Mouse (Mus musculus) neural tube, embryonic 14.5 days (tissue): Measurements from ENCODE around the gene Gtf3c4. TPM values are rescaled to one million over a fixed set of nuclear protein-coding genes. Genes with fewer than 3 reads are reported as not detected.

Experiments used
- ATAC-seq: fragments of 200-750 bp; cut with Nextera tagmentation; 2 replicates; pipeline ENCODE4 v1.8.0; 2017; ENCODE audit warnings: low read depth, mild to moderate bottlenecking, moderate TSS enrichment, moderate library complexity
- H3K27ac ChIP-seq: fragments of 300-500 bp; sonication (generic); 2 replicates; pipeline ENCODE4 v1.5.1; 2014; ENCODE audit warnings: low read depth, mild to moderate bottlenecking, control low read depth, low read length, moderate library complexity, mixed read lengths
- H3K27me3 ChIP-seq: fragments of 300-500 bp; sonication (generic); 2 replicates; pipeline ENCODE4 v1.6.1; 2014; ENCODE audit warnings: low read length; ENCODE audit not compliant: control insufficient read depth, insufficient read depth
- H3K36me3 ChIP-seq: fragments of 300-500 bp; sonication (generic); 2 replicates; pipeline ENCODE4 v1.6.1; 2014; ENCODE audit warnings: low read length, mixed read lengths; ENCODE audit not compliant: control insufficient read depth, insufficient read depth
- H3K4me1 ChIP-seq: fragments of 300-500 bp; sonication (generic); 2 replicates; pipeline ENCODE4 v1.6.1; 2014; ENCODE audit warnings: low read length; ENCODE audit not compliant: control insufficient read depth, insufficient read depth
- H3K4me2 ChIP-seq: fragments of 300-500 bp; sonication (generic); 2 replicates; pipeline ENCODE4 v1.6.1; 2014; ENCODE audit warnings: mild to moderate bottlenecking, low read depth, low read length, control low read depth
- H3K4me3 ChIP-seq: fragments of 300-500 bp; sonication (generic); 2 replicates; pipeline ENCODE4 v1.5.1; 2014; ENCODE audit warnings: low read depth, low read length, control low read depth, mixed read lengths
- H3K9ac ChIP-seq: fragments of 300-500 bp; sonication (generic); replicated peaks from 2 replicates; pipeline ENCODE4 v1.6.1; 2014; ENCODE audit warnings: low read depth, mild to moderate bottlenecking, control low read depth, low read length, mixed read lengths
- H3K9me3 ChIP-seq: fragments of 300-500 bp; sonication (generic); 2 replicates; pipeline ENCODE4 v1.6.1; 2016; ENCODE audit warnings: low read length; ENCODE audit not compliant: control insufficient read depth
- WGBS: fragments of 180-500 bp; shearing (Covaris S2); extraction: QIAGEN DNeasy Blood & Tissue Kit; methylation state at CpG from one replicate; pipeline ENCODE4 v1.1.7; 2014; 5-methylcytosine and 5-hydroxymethylcytosine counted together
- polyA plus RNA-seq: library from polyadenylated mRNA; unstranded; fragments of >200 nt; fragmentation: Nextera tagmentation; extraction: Ambion mirVana; gene quantifications from 2 replicates; pipeline ENCODE4 v1.2.1, GENCODE M21; 2014

Gtf3c4 gene
- polyA plus RNA-seq, 1 experiment from 2014 or later = 32.0 TPM

DNA sequence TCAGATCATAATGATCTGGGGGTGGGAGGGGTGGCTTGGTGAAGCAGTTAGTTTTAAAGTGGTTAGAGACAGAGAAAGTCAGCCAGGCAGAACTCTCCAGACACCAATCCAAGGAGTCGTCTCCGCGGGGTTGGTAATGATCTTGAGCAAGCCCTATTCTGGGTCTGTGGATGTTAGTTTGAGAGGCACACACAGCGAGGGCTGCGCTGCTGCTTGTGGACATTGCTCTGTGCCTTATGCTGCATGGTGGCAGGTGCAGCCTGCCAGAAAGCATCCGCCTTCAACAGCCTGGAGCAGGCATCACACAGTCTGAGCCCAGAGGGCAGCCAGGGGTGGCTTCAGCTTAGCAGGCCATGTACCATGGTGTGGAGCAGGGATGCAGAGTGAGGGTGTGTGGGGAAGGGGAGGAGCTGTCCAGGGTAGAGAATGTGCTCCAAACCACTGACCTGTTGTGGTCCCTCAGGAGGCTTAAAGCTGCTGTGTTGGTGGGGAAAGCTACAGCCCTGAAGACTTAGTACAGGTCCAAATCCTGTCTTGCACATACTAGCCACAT lies 53.0 kb downstream of the Gtf3c4 start:
- ATAC-seq = peak; percentile 66
- Histone ChIP-seq H3K9me3 (no peaks in the 10 kb centered on the region), H3K9ac (no peak overlapping the region), H3K36me3 (no peaks in the 10 kb centered on the region), H3K4me1 (peaks cover 7% of the 10 kb centered on the region; the same call in 1 of the 2 replicates), H3K27me3 (no peaks in the 10 kb centered on the region), H3K4me2 (no peak overlapping the region), H3K27ac (peak overlapping the region; percentile 62), H3K4me3 (no peak overlapping the region)
- WGBS = 32% methylated on average over 6 of the region's 6 CpGs

DNA sequence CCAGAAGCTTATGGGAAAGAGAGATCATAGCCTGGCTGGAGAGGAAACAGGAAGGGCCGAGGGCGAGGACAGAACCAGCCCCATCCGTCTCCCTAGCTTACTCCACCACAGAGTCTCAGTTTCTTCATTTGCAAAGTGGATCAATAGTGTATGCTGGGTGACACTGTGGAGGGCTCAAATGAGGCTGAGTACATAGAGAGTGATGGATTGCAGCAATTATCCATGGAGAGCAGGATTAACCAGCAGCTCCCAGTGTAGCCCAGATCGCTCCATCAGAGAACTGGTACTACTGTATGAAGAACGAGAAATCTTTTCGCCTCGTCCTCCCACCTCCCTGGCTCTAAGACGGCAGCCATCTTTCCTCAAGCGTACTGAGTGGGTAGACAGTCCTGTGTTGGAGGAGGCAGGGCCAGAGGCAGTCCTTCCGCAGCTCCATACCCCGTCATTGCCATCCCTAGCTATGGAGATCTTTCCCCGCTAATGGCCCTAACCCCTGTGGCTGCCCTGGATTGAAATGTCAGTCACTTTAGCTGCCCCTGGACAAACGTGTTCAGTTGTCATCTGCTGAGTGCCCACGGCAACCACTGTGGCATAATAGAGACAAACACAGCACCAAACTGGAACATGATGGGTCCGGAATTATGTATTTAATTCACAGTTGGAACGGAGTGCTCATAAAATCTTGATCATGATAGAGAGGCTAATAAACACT lies 53.6 kb downstream of the Gtf3c4 start:
- no peaks in the 10 kb centered on the region for H3K9me3 ChIP-seq
- peak; percentile 69 for ATAC-seq
- no peak overlapping the region for H3K4me3 ChIP-seq
- no peak overlapping the region for H3K4me2 ChIP-seq
- no peaks in the 10 kb centered on the region for H3K27me3 ChIP-seq
- H3K9ac ChIP-seq = no peak overlapping the region
- H3K4me1 ChIP-seq = peaks cover 7% of the 10 kb centered on the region; the same call in 1 of the 2 replicates
- H3K36me3 ChIP-seq = no peaks in the 10 kb centered on the region
- WGBS = 52% methylated on average over 16 of the region's 16 CpGs
- peak overlapping the region; percentile 61 for H3K27ac ChIP-seq

DNA sequence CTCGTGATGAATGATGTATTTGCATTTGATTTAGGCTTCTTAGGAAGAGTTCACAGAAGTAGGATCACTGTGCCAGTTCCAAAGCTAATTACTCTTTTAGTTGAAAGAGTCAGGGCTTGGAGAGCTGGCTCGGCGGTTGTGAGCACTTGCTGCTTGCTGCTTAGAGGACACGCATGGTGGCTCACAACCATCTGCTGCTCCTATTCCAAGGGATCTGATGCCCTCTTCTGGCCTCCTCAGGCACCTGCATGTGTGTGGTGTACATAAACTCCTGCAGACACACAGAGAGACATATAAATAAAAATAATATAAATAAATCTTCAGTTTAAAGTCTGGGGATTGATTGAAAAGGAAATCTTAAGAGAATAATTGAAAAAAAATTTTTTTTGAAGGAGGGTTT lies 58.9 kb downstream of the Gtf3c4 start:
- ATAC-seq = no peak
- Histone ChIP-seq H3K36me3 (no peaks in the 10 kb centered on the region), H3K4me1 (peaks cover 3% of the 10 kb centered on the region; the same call in 1 of the 2 replicates), H3K9me3 (no peaks in the 10 kb centered on the region), H3K4me3 (no peak overlapping the region), H3K27ac (no peak overlapping the region), H3K4me2 (no peak overlapping the region), H3K27me3 (0 out of 2 replicates have a peak, but pooled peaks cover 6% of the 10 kb centered on the region), H3K9ac (no peak overlapping the region)
- WGBS = 80% methylated on average over 4 of the region's 4 CpGs

DNA sequence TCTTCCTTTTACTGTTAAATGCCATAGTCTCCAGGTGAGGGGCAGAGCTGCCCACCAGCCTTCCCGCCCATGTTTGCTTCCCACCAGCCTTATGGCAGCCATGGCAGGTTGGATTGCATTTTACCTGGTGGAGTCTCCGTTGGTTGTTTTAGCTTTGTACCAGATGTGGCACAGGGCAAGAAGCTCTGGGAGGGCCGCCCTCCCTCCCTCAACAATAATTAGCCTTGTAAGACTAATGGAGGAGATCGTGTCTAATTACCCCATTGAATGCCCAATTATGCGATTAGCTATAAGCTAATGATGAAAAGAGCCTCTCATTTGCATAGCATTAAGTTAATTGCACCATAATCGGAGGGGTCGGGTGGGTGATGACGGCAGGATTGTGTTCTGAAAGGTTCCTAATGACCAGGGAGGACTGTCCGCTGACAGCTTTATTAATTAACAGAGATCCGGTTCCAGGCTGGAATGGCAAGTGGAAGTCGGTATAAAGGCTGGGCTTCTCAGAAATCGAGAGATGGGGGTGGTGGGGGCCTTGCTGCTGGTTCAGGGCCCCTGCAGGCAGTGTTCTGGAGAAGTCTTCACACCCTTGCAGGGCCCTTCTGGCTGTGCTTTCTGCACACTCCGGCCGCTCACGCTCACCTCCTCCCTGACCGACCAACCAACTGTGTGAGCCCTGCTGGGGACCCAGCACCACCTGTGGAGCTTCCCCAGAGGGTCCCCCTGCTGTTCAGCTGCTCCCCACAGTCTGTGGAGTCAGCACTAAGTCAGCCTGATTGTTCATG lies 60.0 kb downstream of the Gtf3c4 start:
- peak; percentile 28; the same call in 1 of the 2 replicates for ATAC-seq
- no peak overlapping the region for H3K4me2 ChIP-seq
- H3K9me3 ChIP-seq = no peaks in the 10 kb centered on the region
- 0 out of 2 replicates have a peak, but pooled peaks cover 6% of the 10 kb centered on the region for H3K27me3 ChIP-seq
- no peak overlapping the region for H3K9ac ChIP-seq
- peaks cover 3% of the 10 kb centered on the region; the same call in 1 of the 2 replicates for H3K4me1 ChIP-seq
- H3K4me3 ChIP-seq = no peak overlapping the region
- 32% methylated on average over 16 of the region's 16 CpGs for WGBS
- no peaks in the 10 kb centered on the region for H3K36me3 ChIP-seq
- H3K27ac ChIP-seq = no peak overlapping the region

DNA sequence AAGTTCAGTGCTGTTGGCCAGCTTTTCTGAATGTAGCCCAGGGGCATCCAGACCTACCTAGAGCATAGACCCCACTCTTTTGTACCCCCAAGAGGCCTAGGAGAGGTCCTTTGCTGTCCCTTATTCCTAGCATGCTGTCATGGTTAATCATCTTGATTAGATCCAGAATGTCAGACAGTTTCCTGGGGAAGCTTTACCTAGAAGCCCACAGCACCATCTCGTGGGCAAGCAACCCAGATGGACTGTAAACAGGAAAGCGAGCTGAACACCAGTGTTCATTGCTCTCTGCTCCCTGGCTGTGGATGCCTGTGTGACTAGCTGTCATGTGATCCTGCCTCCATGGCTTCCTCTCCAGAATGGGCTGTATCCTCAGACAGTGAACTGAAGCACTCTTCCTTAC lies 63.4 kb downstream of the Gtf3c4 start:
- H3K9ac ChIP-seq = no peak overlapping the region
- H3K4me3 ChIP-seq = no peak overlapping the region
- H3K9me3 ChIP-seq = no peaks in the 10 kb centered on the region
- H3K4me2 ChIP-seq = no peak overlapping the region
- 0 out of 2 replicates have a peak, but pooled peaks cover 6% of the 10 kb centered on the region for H3K27me3 ChIP-seq
- ATAC-seq = no peak
- H3K36me3 ChIP-seq = no peaks in the 10 kb centered on the region
- WGBS = 67% methylated on average over 2 of the region's 2 CpGs
- no peak overlapping the region for H3K27ac ChIP-seq
- H3K4me1 ChIP-seq = peaks cover 3% of the 10 kb centered on the region

DNA sequence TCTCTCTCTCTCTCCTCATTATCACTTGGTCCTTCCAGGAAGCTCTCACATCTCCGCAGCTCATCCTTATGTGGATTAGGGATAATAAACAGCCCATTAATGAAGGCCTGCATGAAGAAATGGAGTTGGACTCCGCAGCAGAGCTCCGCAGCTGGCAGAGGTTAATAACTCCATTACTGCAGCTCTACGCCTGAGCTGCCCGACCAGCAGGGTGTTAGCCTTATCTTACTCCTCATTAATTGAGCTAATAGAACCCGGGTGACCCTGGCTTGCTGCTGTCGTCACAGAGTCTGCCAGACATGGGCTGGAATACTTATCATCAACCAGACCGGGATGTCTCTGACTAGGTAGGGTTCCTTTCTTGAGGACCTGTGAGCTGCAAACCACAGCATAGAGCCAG lies 66.1 kb downstream of the Gtf3c4 start:
- H3K4me3 ChIP-seq = no peak overlapping the region
- ATAC-seq = peak; percentile 38; the same call in 1 of the 2 replicates
- H3K36me3 ChIP-seq = no peaks in the 10 kb centered on the region
- H3K4me1 ChIP-seq = peaks cover 16% of the 10 kb centered on the region
- no peaks in the 10 kb centered on the region for H3K9me3 ChIP-seq
- 0 out of 2 replicates have a peak overlapping the region, but pooled peaks have one; percentile 16 for H3K27ac ChIP-seq
- H3K9ac ChIP-seq = no peak overlapping the region
- no peak overlapping the region for H3K4me2 ChIP-seq
- 43% methylated on average over 8 of the region's 8 CpGs for WGBS
- peaks cover 6% of the 10 kb centered on the region; the same call in 1 of the 2 replicates for H3K27me3 ChIP-seq

Other genes with a start within 250 kb of the Gtf3c4 start
- gene Gfi1b, start 218.4 kb downstream of the Gtf3c4 start, polyA plus RNA-seq = 0.15 TPM in 1 of 2 replicates, not detected in the other
- 32.2 and 36.0 TPM in 2 replicates for gene Tsc1, start 199.1 kb downstream of the Gtf3c4 start, polyA plus RNA-seq
- gene Spaca9, start 140.6 kb downstream of the Gtf3c4 start, polyA plus RNA-seq = 1.6 TPM in 2 replicates
- 1.4 and 1.5 TPM in 2 replicates for gene Ak8, start 140.2 kb downstream of the Gtf3c4 start, polyA plus RNA-seq
- 11.2 and 11.5 TPM in 2 replicates for gene Ddx31, start within 50 bp of the Gtf3c4 start, polyA plus RNA-seq
- gene Barhl1, start 76.3 kb upstream of the Gtf3c4 start, polyA plus RNA-seq = 4.5 and 4.7 TPM in 2 replicates
- gene Cfap77, start 214.7 kb upstream of the Gtf3c4 start, polyA plus RNA-seq = 0.20 TPM in 1 of 2 replicates, not detected in the other
- gene Ttf1, start 219.9 kb upstream of the Gtf3c4 start, polyA plus RNA-seq = 7.0 and 8.0 TPM in 2 replicates